Mouse (Mus musculus) erythroblast, embryonic 14.5 days (primary cell): ENCODE measurements around the gene Limk2.

ENCODE experiments used
- GATA1 ChIP-seq: IDR thresholded peaks from 2 replicates; pipeline ENCODE4 v1.6.1; 2012; ENCODE audit warnings: low read length, inconsistent platforms, mixed read lengths
- TAL1 ChIP-seq: IDR thresholded peaks from 3 replicates; pipeline ENCODE4 v1.6.1; 2012; ENCODE audit warnings: low read length, inconsistent platforms, mixed read lengths

DNA sequence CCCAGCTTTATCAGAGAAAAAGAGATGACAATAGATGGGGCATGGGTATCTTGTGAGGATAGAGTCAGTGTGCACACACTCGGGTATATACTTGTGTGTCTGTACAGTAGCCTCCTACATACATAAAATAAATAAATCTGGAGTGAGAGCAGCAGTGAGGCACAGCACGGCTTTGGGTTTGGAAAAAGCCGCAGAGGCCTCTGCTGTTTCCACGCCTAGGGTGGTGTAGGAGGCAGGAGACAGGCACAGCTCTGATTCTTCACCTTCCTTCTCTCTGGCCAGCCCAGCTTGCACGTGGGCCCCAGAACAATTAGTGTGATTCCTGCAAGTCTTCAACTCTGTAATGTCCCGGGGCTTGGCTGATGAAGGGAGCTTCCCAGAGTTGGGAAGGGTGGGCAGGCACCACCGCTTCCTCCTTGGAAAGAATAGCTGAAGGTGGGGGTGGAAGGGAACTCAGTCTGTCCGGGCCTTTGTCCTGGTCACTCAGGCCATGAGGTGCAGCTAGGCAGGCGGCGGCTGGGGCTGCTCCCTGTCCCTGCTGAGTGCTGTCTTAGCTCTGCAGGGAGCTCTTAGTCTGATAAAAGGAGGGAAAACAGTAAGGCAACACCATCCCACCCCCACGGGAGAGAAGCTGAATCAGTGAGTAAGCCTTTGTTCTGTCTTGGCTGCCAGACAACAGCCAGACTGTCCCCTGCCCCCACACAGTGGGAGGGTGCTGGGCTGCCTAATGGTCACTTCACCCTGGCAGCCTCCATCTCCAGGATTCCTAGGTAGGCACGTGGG, 71.6 kb downstream of the Limk2 start:
- no peak for TF ChIP-seq GATA1
- TF ChIP-seq TAL1: no peak
